Mouse (Mus musculus): ENCODE data around the gene Ciao1. TPM values are rescaled to one million over a fixed set of nuclear protein-coding genes. Genes with fewer than 3 reads are reported as not detected.
"Not testable (repeated sequence)": the region's sequence is repeated elsewhere in the genome, so short reads cannot be mapped to it uniquely, and the experiment has no call there.

The Ciao1 gene
- total RNA-seq, 1 experiment from 2014 or later, result 35.6 TPM

DNA sequence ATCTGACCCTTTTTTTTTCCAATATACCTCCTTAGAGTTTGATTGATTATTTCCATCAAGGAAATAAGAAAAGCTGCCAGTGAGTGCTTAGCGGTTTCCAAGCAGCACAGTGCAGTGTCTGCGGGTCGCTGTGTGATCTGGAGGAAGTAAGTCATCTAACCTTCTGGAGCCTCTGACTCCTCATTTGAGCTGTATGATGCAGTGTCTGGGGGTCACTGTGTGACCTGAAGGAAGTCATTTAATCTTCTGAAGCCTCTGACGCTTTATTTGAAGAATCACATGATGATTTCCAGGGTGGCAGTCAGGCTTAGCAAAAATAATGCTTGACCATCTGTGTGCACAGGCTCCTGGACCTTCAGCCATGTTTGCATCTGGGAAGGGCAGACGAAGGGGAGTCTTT lies 5.2 kb upstream of the Ciao1 start:
- ATAC-seq (replicated peaks in 1 of 2; ENCODE audit: insufficient read depth in 1 of 2, low FRiP score in 2 of 2, low TSS enrichment in 1 of 2, low read depth in 1 of 2, poor library complexity in 2 of 2, severe bottlenecking in 2 of 2), result no peak

DNA sequence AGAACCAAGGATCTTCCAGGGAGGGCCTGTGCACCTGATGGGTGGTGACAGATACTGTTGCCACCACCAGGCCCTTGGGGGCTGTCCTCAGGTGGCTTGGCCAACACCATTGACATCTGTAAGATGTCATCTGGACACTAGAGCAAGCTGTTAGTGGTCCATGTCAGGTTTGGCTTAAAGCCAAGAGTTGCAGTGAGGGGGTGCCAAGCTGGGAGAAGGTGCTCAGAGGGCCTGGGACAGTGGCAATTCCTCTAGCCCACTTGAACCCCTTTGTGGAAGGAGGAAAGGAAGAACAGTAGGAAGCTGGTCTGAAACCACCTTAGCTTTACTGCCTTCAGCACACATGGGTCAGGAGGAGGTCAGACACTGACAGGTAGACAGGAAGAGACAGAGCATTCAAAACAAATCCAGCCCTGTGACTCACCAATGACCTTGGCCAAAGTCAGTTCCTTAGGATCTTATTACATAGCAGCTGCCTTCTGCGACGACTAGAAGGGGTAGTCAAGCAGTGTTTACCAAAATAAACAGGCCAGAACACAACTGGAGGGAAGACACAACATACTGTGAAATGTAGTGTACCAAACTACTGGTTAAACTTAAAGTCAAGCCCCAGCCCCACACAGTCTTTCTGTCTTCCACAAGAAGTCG lies 4.4 kb upstream of the Ciao1 start:
- ATAC-seq (replicated peaks in 1 of 2; ENCODE audit: insufficient read depth in 1 of 2, low FRiP score in 2 of 2, low TSS enrichment in 1 of 2, low read depth in 1 of 2, poor library complexity in 2 of 2, severe bottlenecking in 2 of 2), result no peak

- ATAC-seq (replicated peaks in 1 of 2; ENCODE audit: insufficient read depth in 1 of 2, low FRiP score in 2 of 2, low TSS enrichment in 1 of 2, low read depth in 1 of 2, poor library complexity in 2 of 2, severe bottlenecking in 2 of 2), result no peak
Observed at GRCm38 (mm10) chr2:127251457-127251856, 3.8 kb upstream of the Ciao1 start.

DNA sequence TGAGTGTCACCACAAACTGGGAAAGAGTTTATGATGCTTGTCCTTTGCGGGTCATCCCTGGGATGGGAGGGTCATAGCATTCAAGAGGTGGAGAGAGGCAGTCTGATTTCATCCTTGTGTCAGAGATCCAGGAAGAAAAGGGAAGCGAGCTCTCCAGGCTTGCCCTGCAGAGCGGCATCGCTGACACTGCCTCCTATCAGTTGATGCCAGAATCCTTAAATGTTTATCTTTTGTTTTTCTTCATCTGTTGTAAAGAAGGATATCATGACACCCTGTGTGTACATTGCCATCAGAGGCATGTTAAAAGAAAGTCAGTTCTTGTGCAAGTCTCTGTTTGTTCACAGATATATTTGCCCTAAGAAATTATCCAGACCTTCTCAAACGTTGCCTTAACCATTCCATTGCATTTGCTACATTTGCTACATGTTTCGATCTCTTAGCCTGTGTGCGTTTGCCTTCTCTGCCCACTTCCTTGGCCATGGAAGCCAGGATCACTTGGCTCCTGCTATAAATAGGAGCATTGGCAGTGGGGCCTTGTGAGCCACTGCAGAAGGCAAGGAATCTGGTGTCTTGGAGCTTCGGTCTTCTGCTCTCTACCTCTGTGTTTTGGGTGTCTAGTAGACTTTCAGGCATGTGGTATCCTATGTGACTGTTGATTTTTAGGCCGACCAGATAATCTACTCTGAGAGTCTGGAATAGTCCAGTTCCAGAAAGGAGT lies 2.8 kb upstream of the Ciao1 start:
- no peak for ATAC-seq (replicated peaks in 1 of 2; ENCODE audit: insufficient read depth in 1 of 2, low FRiP score in 2 of 2, low TSS enrichment in 1 of 2, low read depth in 1 of 2, poor library complexity in 2 of 2, severe bottlenecking in 2 of 2)

- 0 out of 4 replicates have a peak, but pooled peaks of 1 of the 2 experiments have one; percentile 16 for ATAC-seq (replicated peaks in 1 of 2; ENCODE audit: insufficient read depth in 1 of 2, low FRiP score in 2 of 2, low TSS enrichment in 1 of 2, low read depth in 1 of 2, poor library complexity in 2 of 2, severe bottlenecking in 2 of 2)
Observed at GRCm38 (mm10) chr2:127248334-127249004, 853 bp upstream of the Ciao1 start.

- no peak for ATAC-seq (replicated peaks in 1 of 2; ENCODE audit: insufficient read depth in 1 of 2, low FRiP score in 2 of 2, low TSS enrichment in 1 of 2, low read depth in 1 of 2, poor library complexity in 2 of 2, severe bottlenecking in 2 of 2)
Observed at GRCm38 (mm10) chr2:127240065-127240464, 7.6 kb downstream of the Ciao1 start.

DNA sequence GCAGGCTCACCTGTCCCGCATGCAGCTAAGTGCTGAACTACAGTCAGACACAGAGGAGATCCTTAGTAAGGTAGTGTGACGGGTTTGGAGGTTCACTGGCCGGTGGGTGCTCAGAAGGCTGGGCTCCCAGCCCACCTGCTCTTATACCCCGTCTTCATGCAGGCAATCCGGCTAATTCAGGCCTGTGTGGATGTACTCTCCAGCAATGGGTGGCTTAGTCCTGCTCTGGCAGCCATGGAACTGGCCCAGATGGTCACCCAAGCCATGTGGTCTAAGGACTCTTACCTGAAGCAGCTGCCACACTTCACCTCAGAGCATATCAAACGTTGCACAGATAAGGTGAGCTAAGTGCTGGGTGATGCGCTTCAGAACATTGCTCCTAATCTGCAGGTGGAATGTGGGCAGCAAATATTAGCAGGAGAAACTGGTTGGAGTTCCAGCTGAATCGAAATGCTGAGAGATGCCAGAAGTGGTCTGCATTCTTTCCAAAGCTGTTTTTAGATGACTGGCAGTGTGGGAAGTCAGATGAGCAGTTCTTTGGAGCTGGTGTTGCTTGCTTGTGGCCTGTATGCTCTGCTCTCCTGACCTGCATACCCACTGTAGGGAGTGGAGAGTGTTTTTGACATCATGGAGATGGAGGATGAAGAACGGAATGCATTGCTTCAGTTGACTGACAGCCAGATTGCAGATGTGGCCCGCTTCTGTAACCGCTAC lies 9.6 kb downstream of the Ciao1 start:
- ATAC-seq (replicated peaks in 1 of 2; ENCODE audit: insufficient read depth in 1 of 2, low FRiP score in 2 of 2, low TSS enrichment in 1 of 2, low read depth in 1 of 2, poor library complexity in 2 of 2, severe bottlenecking in 2 of 2), result no peak

- ATAC-seq (replicated peaks in 1 of 2; ENCODE audit: insufficient read depth in 1 of 2, low FRiP score in 2 of 2, low TSS enrichment in 1 of 2, low read depth in 1 of 2, poor library complexity in 2 of 2, severe bottlenecking in 2 of 2), result no peak
Observed at GRCm38 (mm10) chr2:127225261-127225660, 22.4 kb downstream of the Ciao1 start.

GRCm38 (mm10) chr2:127217746-127218145 lies 29.9 kb downstream of the Ciao1 start:
- ATAC-seq (replicated peaks in 1 of 2; ENCODE audit: insufficient read depth in 1 of 2, low FRiP score in 2 of 2, low TSS enrichment in 1 of 2, low read depth in 1 of 2, poor library complexity in 2 of 2, severe bottlenecking in 2 of 2), result no peak

GRCm38 (mm10) chr2:127210701-127211100 lies 36.9 kb downstream of the Ciao1 start:
- ATAC-seq (replicated peaks in 1 of 2; ENCODE audit: insufficient read depth in 1 of 2, low FRiP score in 2 of 2, low TSS enrichment in 1 of 2, low read depth in 1 of 2, poor library complexity in 2 of 2, severe bottlenecking in 2 of 2), result no peak

DNA sequence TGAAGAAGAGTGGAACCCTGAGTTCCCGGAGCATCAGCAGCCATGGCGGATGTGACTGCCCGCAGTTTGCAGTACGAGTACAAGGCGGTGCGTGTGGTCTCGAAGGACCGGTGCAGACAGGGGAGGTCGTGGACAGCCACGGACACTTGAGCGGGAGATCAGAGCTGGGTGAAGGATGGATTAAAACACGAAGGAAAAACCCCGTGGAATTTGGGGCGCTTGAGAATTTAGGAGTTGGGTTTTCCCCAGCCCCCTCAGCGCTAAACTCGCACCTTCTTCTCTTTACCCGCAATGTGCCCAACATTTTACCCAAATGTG lies 39.2 kb downstream of the Ciao1 start:
- ATAC-seq (replicated peaks in 1 of 2; ENCODE audit: insufficient read depth in 1 of 2, low FRiP score in 2 of 2, low TSS enrichment in 1 of 2, low read depth in 1 of 2, poor library complexity in 2 of 2, severe bottlenecking in 2 of 2), result no peak

DNA sequence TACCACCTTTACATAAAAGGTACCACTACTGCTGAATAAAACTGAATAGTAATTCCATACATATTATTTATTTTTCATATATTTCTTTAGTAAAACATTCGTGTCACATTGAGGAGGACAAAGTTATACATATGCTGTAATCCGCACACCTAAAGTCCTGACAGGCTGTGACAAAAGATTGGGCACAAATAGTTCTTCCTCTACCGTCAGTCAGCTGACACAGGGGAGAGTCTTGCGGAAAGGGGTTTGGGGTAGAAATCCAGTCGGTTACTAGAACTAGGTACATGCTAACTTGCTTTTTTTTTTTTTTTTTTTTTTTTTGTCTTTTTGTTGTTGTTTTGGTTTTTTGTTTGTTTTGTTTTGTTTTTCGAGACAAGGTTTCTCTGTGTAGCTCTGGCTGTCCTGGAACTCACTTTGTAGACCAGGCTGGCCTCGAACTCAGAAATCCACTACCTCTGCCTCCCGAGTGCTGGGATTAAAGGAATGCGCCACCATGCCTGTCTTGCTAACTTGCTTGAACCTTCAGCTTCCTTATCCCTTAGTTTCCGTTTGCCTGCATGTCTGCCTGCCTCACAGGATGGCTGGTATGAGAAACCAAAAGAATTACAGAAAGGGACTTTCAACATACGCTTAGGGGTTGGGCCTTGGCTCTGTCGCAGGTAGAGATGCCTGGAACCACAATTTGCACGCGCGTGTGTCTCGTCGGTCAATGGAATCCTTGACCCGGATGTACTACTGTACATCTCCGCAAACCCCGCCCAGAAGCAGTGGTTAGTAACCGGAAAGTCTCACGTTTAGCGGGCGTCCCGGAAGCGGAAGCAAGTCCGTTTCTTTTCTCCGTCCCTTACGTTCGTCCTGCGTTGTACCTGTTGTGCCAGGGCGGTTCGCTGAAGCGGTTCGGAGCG lies 39.8 kb downstream of the Ciao1 start, which contains the start of the genes 1810024B03Rik and Snrnp200:
1810024B03Rik (minus strand) TSS at position 734 of the 905 bp plus-strand sequence.
Snrnp200 (plus strand) TSS at position 840 of the 905 bp plus-strand sequence.
- ATAC-seq (replicated peaks in 1 of 2; ENCODE audit: insufficient read depth in 1 of 2, low FRiP score in 2 of 2, low TSS enrichment in 1 of 2, low read depth in 1 of 2, poor library complexity in 2 of 2, severe bottlenecking in 2 of 2), result peak; percentile 96 to 99

DNA sequence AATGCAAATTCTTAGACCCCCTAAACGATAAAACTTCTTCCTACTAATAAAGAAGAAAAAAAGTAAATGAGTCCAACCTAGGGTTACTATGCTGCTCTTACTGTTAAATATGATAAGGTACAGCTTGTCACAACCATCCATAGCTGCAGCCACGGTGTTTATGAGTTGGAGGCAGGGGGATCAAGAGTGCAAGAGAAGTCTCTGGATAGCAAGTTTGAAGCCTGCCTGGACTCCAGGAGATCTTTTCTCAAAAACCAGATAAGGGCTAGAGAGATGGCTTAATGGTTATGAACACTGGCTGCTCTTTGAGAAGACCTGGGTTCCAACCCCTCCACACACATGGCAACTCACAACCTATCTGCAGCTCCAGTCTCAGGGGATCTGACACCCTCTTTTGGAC lies 40.7 kb downstream of the Ciao1 start:
- ATAC-seq (replicated peaks in 1 of 2; ENCODE audit: insufficient read depth in 1 of 2, low FRiP score in 2 of 2, low TSS enrichment in 1 of 2, low read depth in 1 of 2, poor library complexity in 2 of 2, severe bottlenecking in 2 of 2), result no peak

GRCm38 (mm10) chr2:127205936-127206335 lies 41.7 kb downstream of the Ciao1 start:
- not testable (repeated sequence) for ATAC-seq (replicated peaks in 1 of 2; ENCODE audit: insufficient read depth in 1 of 2, low FRiP score in 2 of 2, low TSS enrichment in 1 of 2, low read depth in 1 of 2, poor library complexity in 2 of 2, severe bottlenecking in 2 of 2)

DNA sequence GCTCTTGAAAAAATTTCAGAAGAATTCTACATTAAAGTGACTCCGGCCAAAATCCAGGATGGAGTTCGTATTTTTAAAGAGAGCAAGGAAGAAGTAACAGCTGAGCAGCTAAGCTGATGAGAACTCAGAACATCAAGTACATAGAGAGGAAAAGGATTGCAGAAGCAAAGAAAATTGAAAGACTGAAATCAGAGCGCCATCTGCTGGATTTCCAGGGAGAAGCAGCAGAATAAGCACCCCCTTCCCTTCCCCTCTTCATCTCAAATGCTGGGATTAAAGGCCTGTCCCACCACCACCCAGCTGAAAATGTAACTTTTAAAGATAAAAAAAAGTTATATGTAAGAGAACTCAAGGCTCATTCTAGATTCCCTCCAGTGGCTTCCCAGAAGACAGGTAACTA lies 42.7 kb downstream of the Ciao1 start:
- ATAC-seq (replicated peaks in 1 of 2; ENCODE audit: insufficient read depth in 1 of 2, low FRiP score in 2 of 2, low TSS enrichment in 1 of 2, low read depth in 1 of 2, poor library complexity in 2 of 2, severe bottlenecking in 2 of 2), result 0 out of 4 replicates have a peak, but pooled peaks of 1 of the 2 experiments have one; percentile 28
